Mouse (Mus musculus) embryonic facial prominence, embryonic 15.5 days (tissue): ENCODE data around the gene Il17rd. TPM values are rescaled to one million over a fixed set of nuclear protein-coding genes. Genes with fewer than 3 reads are reported as not detected.

Source experiments
- ATAC-seq: fragments of 200-750 bp; cut with Nextera tagmentation; 2 replicates; pipeline ENCODE4 v1.8.0; 2017; ENCODE audit warnings: low read depth, moderate TSS enrichment; ENCODE audit not compliant: insufficient number of reproducible peaks, low FRiP score, low TSS enrichment
- H3K27ac ChIP-seq: fragments of 300-500 bp; sonication (generic); replicated peaks from 2 replicates; pipeline ENCODE4 v1.5.1; 2015; ENCODE audit warnings: mild to moderate bottlenecking, inconsistent platforms
- H3K27me3 ChIP-seq: fragments of 300-500 bp; sonication (generic); 2 replicates; pipeline ENCODE4 v1.6.1; 2015; ENCODE audit warnings: inconsistent platforms
- H3K36me3 ChIP-seq: fragments of 300-500 bp; sonication (generic); 2 replicates; pipeline ENCODE4 v1.6.1; 2015; ENCODE audit warnings: mild to moderate bottlenecking, inconsistent platforms
- H3K4me1 ChIP-seq: fragments of 300-500 bp; sonication (generic); 2 replicates; pipeline ENCODE4 v1.6.1; 2015; ENCODE audit warnings: inconsistent platforms
- H3K4me2 ChIP-seq: fragments of 300-500 bp; sonication (generic); replicated peaks from 2 replicates; pipeline ENCODE4 v1.6.1; 2015; ENCODE audit warnings: mild to moderate bottlenecking, inconsistent platforms
- H3K4me3 ChIP-seq: fragments of 300-500 bp; sonication (generic); replicated peaks from 2 replicates; pipeline ENCODE4 v1.5.1; 2015; ENCODE audit warnings: mild to moderate bottlenecking, inconsistent platforms
- H3K9ac ChIP-seq: fragments of 300-500 bp; sonication (generic); 2 replicates; pipeline ENCODE4 v1.6.1; 2015; ENCODE audit warnings: inconsistent platforms
- H3K9me3 ChIP-seq: fragments of 300-500 bp; sonication (generic); replicated peaks from 2 replicates; pipeline ENCODE4 v1.6.1; 2016; ENCODE audit warnings: inconsistent platforms
- WGBS: fragments of 180-500 bp; shearing (Covaris S2); methylation state at CpG from one replicate; pipeline ENCODE4 v1.1.7; 2015; 5-methylcytosine and 5-hydroxymethylcytosine counted together
- polyA plus RNA-seq: library from polyadenylated mRNA; unstranded; fragments of >200 nt; fragmentation: Nextera tagmentation; extraction: Ambion mirVana; gene quantifications from 2 replicates; pipeline ENCODE4 v1.2.1, GENCODE M21; 2015

Il17rd gene
- polyA plus RNA-seq, 1 experiment from 2014 or later, result 4.4 TPM

DNA sequence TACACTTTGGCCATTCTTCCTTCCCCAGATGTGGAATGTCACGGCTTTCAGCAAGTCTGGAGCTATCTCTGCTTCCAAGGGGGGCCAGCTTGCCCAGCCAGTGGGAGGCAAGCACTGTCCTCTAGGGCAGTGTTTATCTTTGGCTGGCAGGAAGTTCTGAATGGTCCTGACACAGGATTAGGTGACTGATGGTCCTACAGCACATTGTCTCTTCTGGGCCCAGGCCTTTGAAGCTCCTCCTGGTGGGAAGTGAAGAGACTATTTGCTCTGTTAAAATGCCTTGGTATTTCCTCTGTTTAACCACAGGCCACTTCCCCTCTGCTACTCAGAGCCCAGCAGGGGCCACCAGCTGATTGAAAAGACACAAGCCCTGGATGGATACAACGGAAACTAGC, 6.2 kb downstream of the Il17rd start:
- Histone ChIP-seq H3K4me3 (no peak overlapping the region), H3K4me1 (peaks cover 69% of the 10 kb centered on the region), H3K36me3 (no peaks in the 10 kb centered on the region), H3K27me3 (no peaks in the 10 kb centered on the region), H3K27ac (peak overlapping the region; percentile 75), H3K9me3 (no peaks in the 10 kb centered on the region), H3K9ac (no peak overlapping the region), H3K4me2 (0 out of 2 replicates have a peak overlapping the region, but pooled peaks have one; percentile 17)
- ATAC-seq, result no peak
- 25% methylated on average over 2 of the region's 2 CpGs for WGBS

GRCm38 (mm10) chr14:27048231-27048956, 9.7 kb downstream of the Il17rd start:
- Histone ChIP-seq H3K4me1 (peaks cover 70% of the 10 kb centered on the region), H3K36me3 (no peaks in the 10 kb centered on the region), H3K4me3 (no peak overlapping the region), H3K4me2 (no peak overlapping the region), H3K27ac (no peak overlapping the region), H3K27me3 (no peaks in the 10 kb centered on the region), H3K9me3 (no peaks in the 10 kb centered on the region), H3K9ac (no peak overlapping the region)
- no peak for ATAC-seq
- WGBS, result 36% methylated on average over 8 of the region's 8 CpGs

GRCm38 (mm10) chr14:27050043-27050442, 11.3 kb downstream of the Il17rd start:
- Histone ChIP-seq H3K27ac (peak overlapping the region; percentile 63; the same call in 1 of the 2 replicates), H3K9me3 (no peaks in the 10 kb centered on the region), H3K36me3 (no peaks in the 10 kb centered on the region), H3K4me1 (peaks cover 53% of the 10 kb centered on the region), H3K27me3 (no peaks in the 10 kb centered on the region), H3K4me2 (no peak overlapping the region), H3K9ac (no peak overlapping the region), H3K4me3 (no peak overlapping the region)
- no peak for ATAC-seq
- WGBS, result 38% methylated on average over 9 of the region's 9 CpGs

- H3K36me3 ChIP-seq, result no peaks in the 10 kb centered on the region
- H3K4me2 ChIP-seq, result no peak overlapping the region
- H3K4me3 ChIP-seq, result no peak overlapping the region
- no peaks in the 10 kb centered on the region for H3K27me3 ChIP-seq
- H3K27ac ChIP-seq, result peak overlapping the region; percentile 63
- H3K9ac ChIP-seq, result no peak overlapping the region
- whole genome bisulfite sequencing, result 40% methylated on average over 18 of the region's 18 CpGs
- H3K4me1 ChIP-seq, result peaks cover 49% of the 10 kb centered on the region
- H3K9me3 ChIP-seq, result no peaks in the 10 kb centered on the region
- ATAC-seq, result 0 out of 2 replicates have a peak, but pooled peaks have one; percentile 2
These were observed 12.1 kb downstream of the Il17rd start for GRCm38 (mm10) chr14:27050560-27051510.

DNA sequence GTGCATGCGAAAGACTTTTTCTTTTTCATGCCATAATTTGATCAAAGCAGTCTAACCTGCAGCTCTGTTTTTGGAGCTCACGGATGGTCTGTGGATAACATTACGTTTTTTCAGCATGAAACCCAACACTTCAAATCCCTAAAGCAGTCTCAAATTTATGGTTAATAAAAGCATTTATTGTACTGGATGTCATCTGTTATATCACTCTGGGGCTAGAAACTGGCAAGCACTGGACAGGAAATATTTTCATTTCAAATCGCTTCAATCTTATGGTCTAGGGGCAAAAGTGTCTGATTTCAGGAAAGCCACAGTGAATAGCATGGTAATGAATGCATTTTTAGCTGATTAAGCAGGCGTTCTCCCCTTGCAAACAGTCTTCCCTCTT, 12.8 kb downstream of the Il17rd start:
- Histone ChIP-seq H3K9ac (no peak overlapping the region), H3K27ac (peak overlapping the region; percentile 63), H3K9me3 (no peaks in the 10 kb centered on the region), H3K4me1 (peaks cover 42% of the 10 kb centered on the region), H3K27me3 (no peaks in the 10 kb centered on the region), H3K4me3 (no peak overlapping the region), H3K4me2 (no peak overlapping the region), H3K36me3 (no peaks in the 10 kb centered on the region)
- 20% methylated on average over 5 of the region's 5 CpGs for WGBS
- ATAC-seq, result 0 out of 2 replicates have a peak, but pooled peaks have one; percentile 24

DNA sequence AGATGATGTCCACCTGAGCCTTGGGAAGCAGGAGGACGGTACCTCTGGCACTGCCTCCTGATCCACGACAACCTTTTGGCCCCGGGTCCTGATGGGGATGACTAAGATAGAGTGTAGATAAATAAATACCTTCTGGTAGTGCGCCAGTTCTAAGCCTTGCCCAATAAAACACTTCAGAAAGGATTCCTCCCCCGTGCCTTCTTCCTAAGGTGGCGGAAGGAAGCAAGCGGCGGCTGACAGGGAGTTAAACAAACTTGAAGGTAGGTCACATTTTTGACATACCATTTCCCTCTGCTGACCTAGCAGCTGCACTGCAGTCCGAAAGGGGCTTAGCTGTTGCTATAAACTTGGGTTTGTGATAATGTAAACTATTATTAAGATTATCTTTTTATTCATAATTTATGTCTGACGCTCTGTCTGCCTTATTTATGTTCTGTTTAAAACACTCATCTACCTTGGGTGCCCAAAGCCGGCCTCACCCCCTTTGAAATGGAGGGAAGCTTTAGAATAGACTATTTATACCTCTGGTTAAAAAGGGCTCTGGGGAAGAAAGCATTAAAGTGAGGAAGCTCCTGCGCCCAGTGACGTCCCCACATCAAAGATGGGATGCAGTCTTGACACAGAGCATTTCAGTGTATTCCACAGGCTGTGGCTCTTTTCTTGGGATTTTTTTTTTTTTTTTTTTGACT, 19.9 kb downstream of the Il17rd start:
- 22% methylated on average over 13 of the region's 13 CpGs for WGBS
- peak overlapping the region; percentile 44; the same call in 1 of the 2 replicates for H3K27ac ChIP-seq
- no peaks in the 10 kb centered on the region for H3K36me3 ChIP-seq
- peaks cover 30% of the 10 kb centered on the region for H3K4me1 ChIP-seq
- ATAC-seq, result no peak
- H3K9me3 ChIP-seq, result no peaks in the 10 kb centered on the region
- no peaks in the 10 kb centered on the region for H3K27me3 ChIP-seq
- no peak overlapping the region for H3K4me2 ChIP-seq
- no peak overlapping the region for H3K9ac ChIP-seq
- H3K4me3 ChIP-seq, result no peak overlapping the region

GRCm38 (mm10) chr14:27059224-27059558, 20.4 kb downstream of the Il17rd start:
- 7% methylated on average over 8 of the region's 8 CpGs for WGBS
- H3K4me1 ChIP-seq, result peaks cover 33% of the 10 kb centered on the region
- H3K9ac ChIP-seq, result no peak overlapping the region
- H3K4me2 ChIP-seq, result no peak overlapping the region
- no peaks in the 10 kb centered on the region for H3K9me3 ChIP-seq
- H3K36me3 ChIP-seq, result no peaks in the 10 kb centered on the region
- H3K4me3 ChIP-seq, result no peak overlapping the region
- H3K27ac ChIP-seq, result peak overlapping the region; percentile 44; the same call in 1 of the 2 replicates
- ATAC-seq, result no peak
- H3K27me3 ChIP-seq, result no peaks in the 10 kb centered on the region

DNA sequence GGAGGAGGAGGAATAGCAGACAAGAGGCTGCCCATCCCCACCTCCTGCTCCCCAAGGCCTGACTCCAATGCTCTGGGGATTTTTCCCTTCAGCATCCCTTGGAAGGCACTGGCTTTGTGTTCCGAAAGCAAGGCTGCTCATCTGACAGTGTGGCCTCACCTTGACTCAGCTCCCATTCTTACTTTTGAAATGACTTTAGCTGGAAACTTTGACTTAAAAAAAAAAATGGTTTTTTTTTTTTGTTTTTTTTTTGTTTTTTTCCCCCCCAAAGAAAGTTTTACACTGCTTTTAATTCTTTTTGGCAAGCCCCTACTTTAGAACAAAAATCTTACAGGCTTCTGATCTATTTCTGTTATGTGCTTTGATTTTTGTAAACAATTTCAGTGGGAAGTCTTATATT, 24.6 kb downstream of the Il17rd start:
- Histone ChIP-seq H3K9ac (no peak overlapping the region), H3K36me3 (no peaks in the 10 kb centered on the region), H3K4me3 (no peak overlapping the region), H3K9me3 (no peaks in the 10 kb centered on the region), H3K27me3 (no peaks in the 10 kb centered on the region), H3K27ac (no peak overlapping the region), H3K4me2 (no peak overlapping the region), H3K4me1 (peaks cover 59% of the 10 kb centered on the region)
- ATAC-seq, result no peak
- 76% methylated on average over 1 of the region's 1 CpGs for WGBS

DNA sequence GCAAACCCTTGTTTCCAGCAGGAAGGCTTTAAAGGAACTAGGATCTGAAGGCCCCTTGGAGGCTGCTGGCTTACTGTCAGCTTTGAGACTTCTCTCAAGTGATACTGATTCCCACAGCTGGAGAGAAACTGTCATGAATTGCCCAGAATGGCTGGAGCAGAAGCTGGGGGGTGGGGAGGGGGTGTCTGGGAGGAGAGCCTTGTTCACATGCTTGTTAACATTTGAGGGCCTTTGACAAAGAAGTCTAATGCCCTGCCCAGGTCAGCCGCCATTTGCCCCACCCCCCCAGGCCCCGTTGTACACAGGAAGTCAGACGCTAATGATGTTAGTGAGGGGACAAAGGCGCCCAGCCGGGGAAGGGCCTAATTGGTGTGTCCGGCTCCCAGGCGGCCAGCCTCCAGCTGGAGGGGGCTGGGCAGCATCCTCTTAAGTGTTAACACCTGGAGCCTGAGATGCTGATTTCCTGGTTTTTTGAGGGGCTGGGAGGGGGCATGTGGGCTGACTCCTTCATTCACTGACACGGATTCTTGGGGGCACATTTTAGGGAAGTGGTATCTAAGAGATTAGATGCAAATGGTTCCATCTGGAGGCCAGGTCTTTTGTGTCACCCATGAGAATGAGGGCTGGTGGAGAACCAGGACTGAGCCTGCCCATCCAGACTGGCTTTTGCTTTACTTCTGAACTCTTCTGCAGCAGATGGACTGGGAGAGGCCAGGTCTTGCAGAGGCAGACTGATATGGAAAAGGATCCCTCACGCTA, 27.6 kb downstream of the Il17rd start:
- no peaks in the 10 kb centered on the region for H3K9me3 ChIP-seq
- H3K27ac ChIP-seq, result peak overlapping the region; percentile 80
- 21% methylated on average over 9 of the region's 9 CpGs for WGBS
- no peaks in the 10 kb centered on the region for H3K36me3 ChIP-seq
- ATAC-seq, result peak; percentile 31; the same call in 1 of the 2 replicates
- H3K4me1 ChIP-seq, result peaks cover 70% of the 10 kb centered on the region
- no peaks in the 10 kb centered on the region for H3K27me3 ChIP-seq
- H3K9ac ChIP-seq, result no peak overlapping the region
- no peak overlapping the region; the same call in 1 of the 2 replicates for H3K4me2 ChIP-seq
- no peak overlapping the region for H3K4me3 ChIP-seq

DNA sequence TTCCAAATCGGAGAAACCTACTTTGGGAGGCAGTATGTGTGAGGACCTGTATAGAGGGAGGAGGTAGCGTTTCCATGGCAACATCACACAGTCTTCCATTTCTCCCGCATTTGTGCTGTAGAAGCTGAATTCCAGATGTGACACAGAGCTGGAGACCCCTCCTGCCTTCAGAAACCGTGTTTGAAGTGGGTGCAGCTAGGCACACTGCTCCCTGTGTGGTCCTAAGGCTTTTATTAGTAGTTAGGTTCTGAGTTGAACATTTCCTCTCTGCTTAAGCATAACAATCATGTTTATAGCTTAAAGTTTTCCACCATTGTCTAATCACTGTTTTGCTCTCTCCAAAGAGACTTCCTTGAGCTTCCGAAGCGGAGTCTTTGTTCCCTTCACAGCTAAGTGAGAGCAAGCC, 29.1 kb downstream of the Il17rd start:
- Histone ChIP-seq H3K9me3 (no peaks in the 10 kb centered on the region), H3K27me3 (no peaks in the 10 kb centered on the region), H3K4me3 (no peak overlapping the region), H3K27ac (peak overlapping the region; percentile 75), H3K9ac (no peak overlapping the region), H3K4me1 (peaks cover 79% of the 10 kb centered on the region), H3K4me2 (0 out of 2 replicates have a peak overlapping the region, but pooled peaks have one; percentile 15), H3K36me3 (no peaks in the 10 kb centered on the region)
- 13% methylated on average over 6 of the region's 6 CpGs for WGBS
- ATAC-seq, result no peak
